Mouse (Mus musculus) cortical plate, adult 2 months (tissue): Measurements from ENCODE around the gene St6galnac6. TPM values are rescaled to one million over a fixed set of nuclear protein-coding genes. Genes with fewer than 3 reads are reported as not detected.

Experiments used
- H3K27ac ChIP-seq: fragments of 200-500 bp; 2 replicates; pipeline ENCODE4 v1.5.1; 2012; ENCODE audit warnings: low read length, control low read depth, inconsistent platforms; ENCODE audit not compliant: insufficient read depth
- H3K4me1 ChIP-seq: fragments of 200-500 bp; 2 replicates; pipeline ENCODE4 v1.6.1; 2011; ENCODE audit warnings: low read length; ENCODE audit not compliant: control insufficient read depth, insufficient read depth
- H3K4me3 ChIP-seq: fragments of 200-500 bp; 2 replicates; pipeline ENCODE4 v1.5.1; 2011; ENCODE audit warnings: mild to moderate bottlenecking, low read length, control low read depth; ENCODE audit not compliant: insufficient read depth
- CTCF ChIP-seq: fragments of 200-500 bp; IDR thresholded peaks from 2 replicates; pipeline ENCODE4 v1.5.1; 2011; ENCODE audit warnings: mild to moderate bottlenecking, control low read depth, low read length; ENCODE audit not compliant: insufficient read depth; ENCODE audit errors: extremely low read depth
- POLR2A ChIP-seq: fragments of 200-500 bp; IDR thresholded peaks from 2 replicates; pipeline ENCODE4 v1.6.1; 2011; ENCODE audit warnings: mild to moderate bottlenecking, low read length, control low read depth; ENCODE audit not compliant: insufficient read depth; ENCODE audit errors: extremely low read depth
- polyA plus RNA-seq: library from polyadenylated mRNA; depleted of rRNA; stranded (reverse); fragments of >200 nt; gene quantifications from 2 replicates; pipeline ENCODE4 v1.2.3, GENCODE M21; 2012

Gene St6galnac6
- polyA plus RNA-seq, 1 experiment = 101 TPM

- Histone ChIP-seq H3K4me1 (peaks cover 1% of the 10 kb centered on the region; the same call in 1 of the 2 replicates), H3K4me3 (peak overlapping the region; percentile 81; the same call in 1 of the 2 replicates), H3K27ac (no peak overlapping the region)
- no peak for TF ChIP-seq CTCF
- no peak for TF ChIP-seq POLR2A
These were observed 9.4 kb downstream of the St6galnac6 start for GRCm38 (mm10) chr2:32608778-32609435.

DNA sequence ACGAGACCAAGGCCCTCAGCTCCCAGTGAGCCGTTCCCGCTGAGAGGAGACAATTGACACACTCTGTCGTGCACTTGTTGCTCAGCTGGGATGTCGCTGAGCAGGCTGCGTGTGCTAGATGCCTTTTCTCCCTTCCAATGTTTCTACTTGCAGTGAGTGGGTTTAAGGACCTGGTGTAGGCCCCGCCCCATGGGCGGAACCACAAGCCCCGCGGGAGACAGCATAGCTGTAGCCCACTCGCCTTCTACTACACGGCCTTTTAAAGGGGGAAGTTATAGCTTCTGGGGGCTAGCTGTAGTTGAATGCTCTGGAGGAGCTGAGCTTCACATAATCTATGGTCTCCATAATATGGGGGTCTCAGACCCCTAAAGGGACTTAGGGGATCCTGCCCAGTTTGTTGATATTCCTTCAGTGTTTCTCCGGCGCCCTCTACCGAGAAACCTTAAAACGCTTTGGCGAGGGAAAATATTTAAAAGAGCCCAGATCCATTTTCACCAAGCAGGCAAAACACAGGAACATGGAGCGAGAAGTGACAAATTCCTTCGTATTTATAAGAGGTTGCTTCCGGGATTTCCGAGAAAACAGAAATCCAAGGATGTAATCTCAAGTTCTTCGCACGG is 11.2 kb downstream of the St6galnac6 start:
- Histone ChIP-seq H3K4me3 (peak overlapping the region; percentile 1; the same call in 1 of the 2 replicates), H3K4me1 (peaks cover 1% of the 10 kb centered on the region; the same call in 1 of the 2 replicates), H3K27ac (no peak overlapping the region)
- TF ChIP-seq CTCF (peak; percentile 46), POLR2A (peak; percentile 59; the same call in 1 of the 2 replicates)

GRCm38 (mm10) chr2:32612274-32612673 is 12.8 kb downstream of the St6galnac6 start:
- H3K27ac ChIP-seq = no peak overlapping the region
- H3K4me3 ChIP-seq = no peak overlapping the region
- no peak for TF ChIP-seq POLR2A
- H3K4me1 ChIP-seq = peaks cover 1% of the 10 kb centered on the region; the same call in 1 of the 2 replicates

DNA sequence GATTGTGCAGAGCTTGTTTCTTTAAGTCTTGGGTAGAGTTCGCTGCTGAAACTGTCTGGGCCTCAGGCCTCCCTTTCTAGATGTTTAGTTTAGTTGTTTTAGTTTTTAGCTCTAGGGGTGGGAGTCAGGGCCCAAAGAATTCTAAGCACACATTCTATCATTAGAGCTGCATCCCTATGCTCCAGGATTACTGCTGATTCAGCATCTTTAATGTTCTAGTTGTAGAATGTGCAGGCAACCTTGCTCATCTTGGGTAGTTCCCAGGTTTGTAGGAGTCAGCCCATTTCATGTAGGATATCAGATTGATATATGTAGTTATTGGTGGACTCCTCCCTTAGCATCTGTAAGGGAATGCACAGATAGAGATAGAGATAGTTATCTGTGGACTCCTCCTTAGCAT is 17.6 kb downstream of the St6galnac6 start:
- Histone ChIP-seq H3K4me3 (no peak overlapping the region), H3K27ac (no peak overlapping the region), H3K4me1 (no peaks in the 10 kb centered on the region)
- TF ChIP-seq POLR2A (no peak), CTCF (no peak)

DNA sequence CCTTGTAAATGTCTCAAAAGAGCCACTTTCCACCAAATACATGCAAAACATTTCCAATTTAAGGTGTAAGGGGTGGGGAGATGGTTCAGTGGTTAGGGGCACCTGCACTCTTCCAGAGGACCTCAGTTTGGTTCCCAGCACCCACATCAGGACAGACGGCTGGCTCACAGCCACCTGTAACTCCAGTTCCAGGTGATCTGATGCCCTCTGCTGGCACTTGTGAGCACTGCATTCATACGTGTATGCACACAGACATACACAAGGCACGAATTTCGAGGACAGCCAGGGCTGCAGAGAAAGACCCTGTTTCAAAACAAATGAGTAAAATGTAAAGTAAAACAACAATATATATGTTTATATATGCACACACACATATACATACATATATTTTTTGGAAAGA is 18.1 kb downstream of the St6galnac6 start:
- no peak overlapping the region for H3K4me3 ChIP-seq
- no peaks in the 10 kb centered on the region for H3K4me1 ChIP-seq
- H3K27ac ChIP-seq = no peak overlapping the region
- TF ChIP-seq POLR2A (no peak), CTCF (0 out of 2 replicates have a peak, but pooled peaks have one; percentile 25)

- no peak overlapping the region for H3K4me3 ChIP-seq
- no peak overlapping the region for H3K27ac ChIP-seq
- H3K4me1 ChIP-seq = no peaks in the 10 kb centered on the region
- TF ChIP-seq POLR2A (no peak), CTCF (no peak)
These were observed 18.5 kb downstream of the St6galnac6 start for GRCm38 (mm10) chr2:32618051-32618450.

GRCm38 (mm10) chr2:32620682-32621516 is 21.4 kb downstream of the St6galnac6 start:
- Histone ChIP-seq H3K4me3 (no peak overlapping the region), H3K27ac (0 out of 2 replicates have a peak overlapping the region, but pooled peaks have one; percentile 16), H3K4me1 (no peaks in the 10 kb centered on the region)
- no peak for TF ChIP-seq CTCF
- no peak for TF ChIP-seq POLR2A

GRCm38 (mm10) chr2:32621517-32621859 is 22.0 kb downstream of the St6galnac6 start, which contains the start of gene Ak1:
TSS of gene Ak1 (plus strand) at chr2:32621758.
- TF ChIP-seq POLR2A = no peak
- Histone ChIP-seq H3K4me3 (no peak within 1 kb of the TSS), H3K27ac (0 out of 2 replicates have a peak within 1 kb of the TSS, but pooled peaks have one; percentile 16), H3K4me1 (no peaks in the 10 kb centered on the region)

GRCm38 (mm10) chr2:32624111-32624748 is 24.7 kb downstream of the St6galnac6 start:
- Histone ChIP-seq H3K27ac (no peak overlapping the region), H3K4me1 (peaks cover 10% of the 10 kb centered on the region), H3K4me3 (no peak overlapping the region)
- TF ChIP-seq CTCF = no peak
- TF ChIP-seq POLR2A = no peak
